Mouse (Mus musculus) T-cell, adult 66 days (primary cell): ENCODE results near the gene Sh3pxd2a. TPM values are rescaled to one million over a fixed set of nuclear protein-coding genes. Genes with fewer than 3 reads are reported as not detected.

Source experiments
- total RNA-seq, 2 experiments: library from RNA; stranded (reverse); gene quantifications; 3 replicates in 1 of 2; 4 replicates in 1 of 2; pipeline ENCODE4 v1.2.4; 2023

Gene Sh3pxd2a
- 10 to 100 TPM; 19.8 to 20.7 TPM for total RNA-seq

GRCm38 (mm10) chr19:47464304-47465241, at the start of gene Sh3pxd2a:
Gene Sh3pxd2a, minus strand, starts transcription at chr19:47464401.

Other genes starting within 250 kb of the Sh3pxd2a start
- 10 to 100 TPM; 35.3 to 48.1 TPM for gene Stn1, start 73.1 kb upstream of the Sh3pxd2a start, total RNA-seq
- 10 to 100 TPM; 60.3 to 63.4 TPM for gene Slk, start 115.3 kb upstream of the Sh3pxd2a start, total RNA-seq
- gene Col17a1, start 227.7 kb upstream of the Sh3pxd2a start, total RNA-seq: not detected